Mouse (Mus musculus) ES-E14 (cell line): ENCODE results near the gene Cdc14b.

Source experiments
- HCFC1 ChIP-seq: IDR thresholded peaks from 2 replicates; pipeline ENCODE4 v1.6.1; 2012; ENCODE audit warnings: low read length, inconsistent platforms, borderline replicate concordance; ENCODE audit not compliant: insufficient read depth
- ZNF384 ChIP-seq: IDR thresholded peaks from 2 replicates; pipeline ENCODE4 v1.6.1; 2012; ENCODE audit warnings: low read depth, low read length, inconsistent platforms

- TF ChIP-seq HCFC1: no peak
- TF ChIP-seq ZNF384: no peak
These were observed 17.9 kb downstream of the Cdc14b start for GRCm38 (mm10) chr13:64257010-64257813.
